Mouse (Mus musculus) T-cell, adult 2 months (primary cell): ENCODE measurements around the gene Ppp2r5a.

Experiments
- DNase-seq: peaks from one replicate; pipeline ENCODE4 v3.0.0; 2022; ENCODE audit warnings: low spot score

The Ppp2r5a gene

GRCm38 (mm10) chr1:191380843-191381242 lies 22.2 kb downstream of the Ppp2r5a start:
- DNase-seq: no peak

DNA sequence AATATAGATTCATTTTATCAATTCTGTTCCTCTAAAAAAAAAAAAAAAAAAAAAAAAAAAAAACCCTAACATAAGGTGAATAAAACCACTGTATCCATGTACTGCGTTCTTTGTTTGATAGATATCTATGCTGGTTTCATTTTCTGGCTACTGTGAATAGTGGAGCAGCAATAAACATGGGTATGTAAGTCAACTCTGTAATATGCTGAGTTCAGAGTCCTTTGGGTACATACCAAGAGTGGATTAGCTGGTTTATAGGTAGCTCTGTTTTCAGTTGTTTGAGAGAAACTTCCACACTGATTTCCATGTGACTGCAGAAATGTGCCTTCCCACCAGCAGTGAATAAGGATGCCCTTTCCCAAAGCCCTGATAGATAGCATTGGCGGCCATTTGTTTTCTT lies 25.0 kb downstream of the Ppp2r5a start:
- no peak for DNase-seq

GRCm38 (mm10) chr1:191375644-191375998 lies 27.5 kb downstream of the Ppp2r5a start:
- no peak for DNase-seq

- no peak for DNase-seq
Observed at GRCm38 (mm10) chr1:191374993-191375643, 28.0 kb downstream of the Ppp2r5a start.

DNA sequence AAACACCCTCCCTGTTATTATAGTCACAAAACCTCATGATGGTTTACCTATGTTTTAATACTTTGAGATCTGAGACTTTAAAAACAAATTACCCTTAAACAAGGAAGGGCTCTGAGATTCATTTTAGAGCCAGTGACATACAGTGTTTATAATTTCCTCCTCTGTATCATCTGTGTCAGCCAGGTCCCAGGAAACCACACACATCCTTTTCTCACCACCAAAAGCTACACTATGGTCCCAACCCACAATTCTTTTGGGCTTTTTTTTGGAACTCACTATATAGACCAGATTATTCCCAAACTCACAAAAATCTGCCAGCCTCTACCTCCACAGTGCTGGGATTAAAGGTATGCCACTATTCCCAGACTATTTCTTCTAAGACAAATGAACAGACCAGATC lies 33.9 kb downstream of the Ppp2r5a start:
- DNase-seq: peak; percentile 26

DNA sequence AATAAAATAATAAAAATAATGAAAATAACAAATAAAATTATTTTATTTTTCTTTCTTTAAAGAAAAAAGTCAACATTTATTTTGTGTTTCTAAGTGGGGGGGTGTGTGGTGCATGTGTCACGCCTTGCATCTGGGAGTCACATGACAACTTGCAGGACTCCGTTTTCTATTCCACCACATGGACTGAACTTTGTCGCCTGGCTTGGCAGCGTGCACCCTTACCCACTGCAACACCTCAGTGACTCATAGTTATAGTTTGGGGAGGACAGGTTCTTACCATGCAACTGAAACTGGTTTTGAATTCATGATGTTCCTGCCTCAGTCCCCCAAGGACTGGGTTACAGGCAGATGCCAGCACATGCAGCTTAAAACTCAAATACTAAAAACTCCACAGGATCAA lies 34.9 kb downstream of the Ppp2r5a start:
- DNase-seq: no peak

- peak; percentile 71 for DNase-seq
Observed at GRCm38 (mm10) chr1:191364477-191364876, 38.6 kb downstream of the Ppp2r5a start.

GRCm38 (mm10) chr1:191362412-191362811 lies 40.7 kb downstream of the Ppp2r5a start:
- no peak for DNase-seq

DNA sequence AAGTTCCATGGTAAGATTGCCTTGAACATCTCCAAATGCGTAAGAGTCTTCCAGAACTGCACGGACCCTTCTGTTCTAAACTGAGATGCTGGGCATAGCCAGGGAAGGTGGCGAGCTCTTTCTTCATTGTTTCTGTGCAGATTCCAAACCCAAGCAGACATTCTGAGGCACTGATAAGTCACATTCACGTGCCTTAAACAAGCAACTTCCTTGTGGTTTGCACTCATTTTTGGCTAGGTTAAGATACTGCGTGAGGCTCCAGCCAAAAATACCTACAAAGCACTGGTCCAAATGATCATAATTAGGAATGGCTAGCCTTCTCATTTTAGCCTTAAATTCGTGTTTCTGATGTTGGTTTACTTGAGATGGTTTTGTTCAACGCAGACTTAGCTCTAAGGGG lies 43.6 kb downstream of the Ppp2r5a start:
- DNase-seq: no peak

DNA sequence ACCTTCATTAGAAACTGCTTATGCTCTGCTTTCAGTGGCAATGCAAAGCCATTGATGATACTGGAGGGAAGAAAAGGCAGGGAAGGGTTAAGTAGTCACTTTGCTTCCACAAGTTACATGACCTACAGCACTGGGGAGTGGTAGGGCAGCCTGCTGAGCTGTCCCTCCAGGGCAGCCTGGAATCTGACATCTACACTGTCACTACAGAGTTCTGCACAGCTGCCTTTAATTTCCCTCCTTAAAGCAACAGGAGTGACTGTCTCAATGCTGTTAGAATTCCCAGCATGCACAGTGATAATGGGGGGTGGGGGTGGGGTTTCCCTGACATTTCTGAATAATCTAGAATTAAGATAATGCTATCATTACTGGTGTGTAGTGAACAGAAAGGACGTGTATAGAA lies 46.1 kb downstream of the Ppp2r5a start:
- no peak for DNase-seq

- DNase-seq: no peak
Observed at GRCm38 (mm10) chr1:191353836-191354235, 49.2 kb downstream of the Ppp2r5a start.

GRCm38 (mm10) chr1:191352786-191353488 lies 50.1 kb downstream of the Ppp2r5a start:
- no peak for DNase-seq

DNA sequence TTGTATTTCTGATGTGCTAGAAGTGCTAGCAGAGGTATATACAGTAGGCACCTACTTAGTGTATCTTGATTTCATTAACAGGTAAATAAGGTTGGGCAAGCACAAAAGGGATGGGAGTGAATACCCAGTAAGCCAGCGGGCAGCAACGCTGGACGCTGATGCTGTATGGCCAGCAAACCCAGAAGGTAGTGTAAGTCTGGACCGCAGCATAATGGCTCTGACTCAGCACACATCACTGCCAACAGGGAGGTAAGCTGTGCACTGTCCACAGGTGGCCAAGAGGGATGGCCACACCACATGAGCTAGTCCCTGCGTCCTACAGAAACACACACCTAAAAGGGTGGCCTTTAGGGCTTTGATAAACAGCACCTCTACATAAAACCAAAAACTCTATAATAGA lies 52.7 kb downstream of the Ppp2r5a start:
- DNase-seq: no peak

DNA sequence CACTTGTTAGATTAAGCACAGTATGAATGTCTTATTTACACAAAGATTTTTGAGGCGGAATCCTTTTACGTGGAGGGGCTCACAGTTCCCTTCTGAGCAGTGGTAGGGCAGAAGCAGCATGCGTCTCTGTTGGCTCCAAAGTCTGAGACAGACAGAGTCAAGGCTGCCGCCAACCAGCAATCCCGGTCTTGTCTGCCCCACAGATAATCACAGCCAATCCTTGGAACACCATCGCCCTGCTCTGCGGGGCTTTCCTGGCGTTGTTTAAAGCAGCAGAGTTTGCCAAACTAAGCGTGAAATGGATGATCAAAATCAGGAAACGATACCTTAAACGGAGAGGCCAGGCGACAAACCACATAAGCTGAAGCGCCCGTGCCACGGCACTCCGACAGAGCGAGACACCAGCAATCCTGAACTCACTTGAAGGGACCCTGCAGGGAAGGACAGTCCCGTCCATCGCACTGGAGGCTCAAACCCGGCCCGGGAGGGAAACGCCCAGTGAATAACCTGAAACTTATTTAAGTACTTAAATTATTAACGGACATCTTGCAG lies 53.5 kb downstream of the Ppp2r5a start:
- no peak for DNase-seq

- DNase-seq: no peak
Observed at GRCm38 (mm10) chr1:191348996-191349395, 54.1 kb downstream of the Ppp2r5a start.

- no peak for DNase-seq
Observed at GRCm38 (mm10) chr1:191348592-191348991, 54.5 kb downstream of the Ppp2r5a start.

- DNase-seq: no peak
Observed at GRCm38 (mm10) chr1:191347602-191348001, 55.5 kb downstream of the Ppp2r5a start.

- no peak for DNase-seq
Observed at GRCm38 (mm10) chr1:191340530-191340929, 62.5 kb downstream of the Ppp2r5a start.

DNA sequence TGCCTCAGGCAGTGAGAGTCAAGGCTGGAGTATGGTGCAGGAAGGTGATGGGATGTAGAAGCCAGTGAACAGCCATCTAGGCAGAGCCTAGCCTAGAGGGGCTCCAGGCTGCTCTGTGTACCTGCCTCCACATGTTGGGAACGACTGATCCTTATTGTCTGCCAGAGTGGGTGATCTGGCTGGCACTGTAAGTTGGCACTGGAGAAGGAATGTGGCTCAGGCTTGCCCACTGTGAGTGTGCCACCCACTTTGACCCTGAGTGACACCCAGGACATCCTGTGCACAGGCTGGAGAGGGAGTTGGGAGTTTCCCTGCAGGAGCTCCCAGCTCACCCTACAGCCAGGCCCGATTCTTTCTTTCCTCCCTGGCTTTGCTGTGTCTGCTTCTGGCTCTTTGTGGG lies 63.2 kb downstream of the Ppp2r5a start:
- DNase-seq: no peak

- DNase-seq: no peak
Observed at GRCm38 (mm10) chr1:191334500-191334899, 68.6 kb downstream of the Ppp2r5a start.

DNA sequence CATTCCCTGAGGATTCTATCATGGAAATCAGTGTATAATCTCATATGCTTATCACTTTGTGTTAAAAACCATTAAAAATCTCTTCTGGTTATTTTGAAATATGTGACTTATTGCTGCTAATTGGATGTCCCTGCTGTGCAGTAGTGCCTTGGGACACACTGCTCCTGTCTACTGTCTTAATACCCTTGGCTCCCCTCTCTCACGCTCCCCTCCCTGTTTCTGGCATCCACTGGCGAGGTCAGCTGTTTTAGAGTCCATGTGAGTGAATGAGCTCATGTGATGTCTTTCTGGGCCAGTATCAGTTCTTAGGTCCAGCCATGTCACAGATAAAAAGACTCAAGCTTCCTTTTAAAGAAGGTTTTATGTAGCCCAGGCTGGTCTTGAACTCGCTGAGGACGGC lies 72.7 kb downstream of the Ppp2r5a start:
- no peak for DNase-seq

DNA sequence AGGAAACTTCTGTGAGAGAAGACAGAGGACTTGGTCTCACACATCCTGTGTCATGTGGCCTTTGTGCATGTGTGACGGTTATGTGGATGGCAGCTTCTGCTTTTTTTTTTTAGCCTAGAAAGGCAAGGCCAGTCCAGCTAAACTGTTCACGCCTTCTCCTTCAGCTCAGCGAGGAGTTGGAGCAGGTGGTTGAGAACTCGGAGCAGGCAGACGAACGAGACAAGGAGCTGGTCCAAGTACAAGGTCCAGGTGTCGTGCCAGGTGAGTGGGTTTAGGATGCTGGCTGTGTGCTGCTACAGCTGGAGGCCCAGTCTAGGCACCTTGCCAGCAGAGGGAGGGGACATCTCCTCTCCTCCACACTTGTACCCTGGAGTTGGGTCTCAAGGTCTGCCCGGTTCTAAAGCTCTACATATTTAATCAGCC lies 75.0 kb downstream of the Ppp2r5a start:
- DNase-seq: no peak

GRCm38 (mm10) chr1:191327258-191327657 lies 75.8 kb downstream of the Ppp2r5a start:
- DNase-seq: no peak
